Mouse (Mus musculus) G1E (cell line): ENCODE measurements around the gene Plekhj1.

Experiments
- CTCF ChIP-seq: IDR thresholded peaks from 2 replicates; pipeline ENCODE4 v1.5.1; 2012; ENCODE audit warnings: low read depth, low read length, inconsistent platforms, mixed read lengths
- GATA1 ChIP-seq: IDR thresholded peaks from 2 replicates; pipeline ENCODE4 v1.6.1; 2012; ENCODE audit warnings: borderline replicate concordance, low read length, inconsistent platforms, mixed read lengths
- TAL1 ChIP-seq: conservative IDR thresholded peaks from 2 replicates; pipeline ENCODE4 v1.6.1; 2012; ENCODE audit warnings: low read depth, low read length, inconsistent platforms, mixed read lengths

- TF ChIP-seq CTCF (no peak), GATA1 (no peak), TAL1 (no peak)
Observed at GRCm38 (mm10) chr10:80837827-80838226, 39.4 kb upstream of the Plekhj1 start.
